Mouse (Mus musculus) midbrain, embryonic 14.5 days (tissue): ENCODE data around the gene Tox3. TPM values are rescaled to one million over a fixed set of nuclear protein-coding genes. Genes with fewer than 3 reads are reported as not detected.

Experiments
- ATAC-seq: fragments of 200-750 bp; cut with Nextera tagmentation; 2 replicates; pipeline ENCODE4 v1.8.0; 2017; ENCODE audit warnings: moderate number of reproducible peaks, moderate library complexity; ENCODE audit not compliant: low FRiP score, low TSS enrichment
- DNase-seq: peaks from one replicate; pipeline ENCODE4 v3.0.0-alpha.2; 2015
- H3K27ac ChIP-seq: fragments of 300-500 bp; sonication (generic); replicated peaks from 2 replicates; pipeline ENCODE4 v1.5.1; 2014; ENCODE audit warnings: mild to moderate bottlenecking, low read depth, low read length, moderate library complexity
- H3K27me3 ChIP-seq: fragments of 300-500 bp; sonication (generic); 2 replicates; pipeline ENCODE4 v1.6.1; 2014; ENCODE audit warnings: low read length, control low read depth, mixed read lengths; ENCODE audit not compliant: control insufficient read depth, insufficient read depth
- H3K36me3 ChIP-seq: fragments of 300-500 bp; sonication (generic); 2 replicates; pipeline ENCODE4 v1.6.1; 2014; ENCODE audit warnings: low read length, control low read depth; ENCODE audit not compliant: control insufficient read depth, insufficient read depth
- H3K4me1 ChIP-seq: fragments of 300-500 bp; sonication (generic); 2 replicates; pipeline ENCODE4 v1.6.1; 2014; ENCODE audit warnings: mild to moderate bottlenecking, antibody characterized with exemption, low read length, control low read depth; ENCODE audit not compliant: control insufficient read depth, insufficient read depth
- H3K4me2 ChIP-seq: fragments of 300-500 bp; sonication (generic); 2 replicates; pipeline ENCODE4 v1.6.1; 2014; ENCODE audit warnings: mild to moderate bottlenecking, low read length, moderate library complexity
- H3K4me3 ChIP-seq: fragments of 300-500 bp; sonication (generic); replicated peaks from 2 replicates; pipeline ENCODE4 v1.5.1; 2014; ENCODE audit warnings: low read depth, low read length
- H3K9ac ChIP-seq: fragments of 300-500 bp; sonication (generic); replicated peaks from 2 replicates; pipeline ENCODE4 v1.6.1; 2014; ENCODE audit warnings: mild to moderate bottlenecking, low read length, moderate library complexity
- H3K9me3 ChIP-seq: fragments of 300-500 bp; sonication (generic); 2 replicates; pipeline ENCODE4 v1.6.1; 2016; ENCODE audit warnings: low read length, control low read depth, mixed read lengths; ENCODE audit not compliant: control insufficient read depth
- WGBS: fragments of 180-500 bp; shearing (Covaris S2); extraction: QIAGEN DNeasy Blood & Tissue Kit; methylation state at CpG from one replicate; pipeline ENCODE4 v1.1.7; 2014; 5-methylcytosine and 5-hydroxymethylcytosine counted together
- polyA plus RNA-seq: library from polyadenylated mRNA; unstranded; fragments of >200 nt; fragmentation: Nextera tagmentation; extraction: Ambion mirVana; gene quantifications from 2 replicates; pipeline ENCODE4 v1.2.1, GENCODE M21; 2014

Gene Tox3
- 40.2 and 42.0 TPM in 2 replicates for polyA plus RNA-seq

DNA sequence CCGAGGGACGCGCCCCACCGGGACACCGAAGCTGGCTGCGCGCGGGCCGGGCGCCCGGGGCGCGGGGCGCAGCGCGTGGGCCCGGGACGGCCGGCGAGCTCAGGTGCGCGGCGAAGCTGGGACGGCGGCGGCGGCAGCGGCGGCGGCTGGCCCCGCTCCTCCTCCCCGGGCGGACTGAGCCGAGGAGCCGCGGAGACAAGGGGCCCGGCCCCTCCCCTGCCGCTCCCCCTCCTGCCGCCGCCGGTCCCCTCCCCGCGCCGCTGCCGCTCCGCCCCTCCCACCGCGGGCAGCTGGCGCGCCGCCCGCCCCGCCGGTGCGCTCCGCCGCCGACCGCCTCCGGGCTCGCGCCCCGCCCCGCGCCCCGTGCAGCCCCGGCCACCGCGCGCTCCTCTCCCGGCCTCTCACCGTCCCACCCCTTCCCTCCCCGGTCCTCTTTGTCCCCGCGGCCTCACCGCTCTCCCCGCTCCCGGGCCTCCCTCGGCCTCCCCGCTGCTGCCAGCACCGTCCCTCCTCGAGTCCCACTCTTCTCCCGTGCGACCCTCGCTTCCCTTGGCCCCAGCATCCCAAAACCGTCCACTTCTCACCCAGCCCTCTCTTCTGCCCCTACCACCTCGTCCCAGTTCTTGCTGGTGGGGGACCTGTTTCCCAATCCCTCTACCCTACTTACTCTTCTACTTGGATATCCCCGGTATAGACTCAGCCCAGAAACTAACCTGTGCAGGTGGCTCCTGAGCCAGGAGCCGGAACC is at the start of gene Tox3:
Tox3 (minus strand) TSS at position 166 of the 748 bp plus-strand sequence.
- no peaks in the 10 kb centered on the region for H3K9me3 ChIP-seq
- peak within 1 kb of the TSS; percentile 99 for H3K27ac ChIP-seq
- peaks cover 25% of the 10 kb centered on the region for H3K4me1 ChIP-seq
- WGBS = 2% methylated on average over 51 of the region's 89 CpGs
- peak within 1 kb of the TSS; percentile 86 for H3K4me2 ChIP-seq
- H3K4me3 ChIP-seq = peak within 1 kb of the TSS; percentile 85
- H3K36me3 ChIP-seq = no peaks in the 10 kb centered on the region
- H3K27me3 ChIP-seq = no peaks in the 10 kb centered on the region
- H3K9ac ChIP-seq = peak within 1 kb of the TSS; percentile 99
- ATAC-seq (peak; percentile 83), DNase-seq (peak; percentile 84)

DNA sequence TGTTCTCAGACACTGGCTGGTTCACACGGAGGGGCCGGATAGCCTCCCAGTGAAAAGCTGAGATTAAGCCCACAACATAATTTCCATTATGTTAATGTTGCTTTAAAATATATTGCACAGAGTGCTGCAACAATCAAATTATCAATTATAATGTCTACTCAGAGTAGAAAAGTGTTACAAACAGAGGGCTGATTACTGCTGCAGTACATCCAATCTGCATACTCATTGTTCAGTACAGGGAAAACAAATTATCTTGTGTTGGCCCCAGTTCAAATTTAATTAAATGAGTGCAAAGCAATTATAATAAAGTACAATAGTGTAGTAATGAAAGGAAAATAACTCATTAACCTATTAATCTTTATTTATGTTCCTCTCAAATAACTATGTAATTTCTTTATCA is 44.5 kb upstream of the Tox3 start:
- DNase-seq (peak; percentile 45), ATAC-seq (no peak)
- 46% methylated on average over 2 of the region's 2 CpGs for WGBS

DNA sequence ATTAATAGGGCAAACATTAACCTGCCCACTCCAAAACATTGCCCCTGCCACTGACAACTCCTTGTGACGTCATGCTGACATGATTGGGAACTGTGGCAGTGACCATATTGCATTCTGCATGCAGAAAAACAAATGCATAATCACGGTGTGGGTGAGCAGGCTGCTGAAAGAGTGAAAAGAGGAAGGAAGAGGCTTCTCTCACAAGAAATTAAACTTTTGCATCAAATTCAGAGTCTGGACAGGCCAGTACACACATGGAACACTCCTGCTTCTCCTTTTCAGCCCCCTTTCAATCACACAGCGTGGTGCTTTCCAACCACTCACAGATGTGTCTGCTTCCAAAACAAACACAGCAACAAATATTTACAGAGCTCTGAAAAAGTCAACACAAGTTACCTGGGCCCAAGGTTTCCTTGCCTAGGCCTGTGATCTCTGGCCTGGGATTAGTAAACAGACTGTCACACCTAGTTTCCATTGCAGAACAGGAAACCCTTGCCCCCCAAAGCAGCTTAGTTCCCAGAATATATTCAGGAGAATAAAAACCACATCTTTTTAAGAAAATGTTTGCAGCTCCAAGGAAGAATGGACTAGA is 43.4 kb upstream of the Tox3 start:
- 68% methylated on average over 3 of the region's 3 CpGs for WGBS
- no peak overlapping the region for H3K27ac ChIP-seq

More for the DNA sequence above, 44.5 kb upstream of the Tox3 start:
- Histone ChIP-seq H3K27me3 (0 out of 2 replicates have a peak, but pooled peaks cover 3% of the 10 kb centered on the region), H3K4me3 (no peak overlapping the region), H3K4me1 (peaks cover 4% of the 10 kb centered on the region; the same call in 1 of the 2 replicates), H3K27ac (no peak overlapping the region), H3K36me3 (no peaks in the 10 kb centered on the region), H3K9me3 (no peaks in the 10 kb centered on the region), H3K9ac (no peak overlapping the region), H3K4me2 (no peak overlapping the region)

DNA sequence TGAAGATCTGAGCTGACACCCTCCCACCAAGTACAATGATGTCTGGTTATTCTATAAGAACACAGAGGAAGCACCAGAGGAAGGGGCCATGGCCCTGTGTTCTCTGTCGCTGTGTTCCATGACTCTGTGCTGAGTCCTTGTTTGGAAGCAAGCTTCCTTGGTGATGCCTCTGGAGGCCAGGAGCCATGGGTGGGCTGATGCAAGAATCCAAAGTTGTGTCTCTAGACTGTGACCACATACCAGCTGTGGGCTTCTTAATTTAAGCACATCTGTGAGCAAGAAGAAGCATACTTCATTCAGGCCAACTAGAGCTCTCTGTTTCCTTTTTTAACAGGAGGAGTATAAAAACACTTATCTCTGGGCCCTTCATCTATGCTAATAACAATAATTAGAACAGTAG is 42.7 kb upstream of the Tox3 start:
- Histone ChIP-seq H3K4me2 (no peak overlapping the region), H3K9me3 (no peaks in the 10 kb centered on the region), H3K4me3 (no peak overlapping the region), H3K36me3 (no peaks in the 10 kb centered on the region), H3K4me1 (peaks cover 4% of the 10 kb centered on the region; the same call in 1 of the 2 replicates), H3K9ac (no peak overlapping the region), H3K27me3 (0 out of 2 replicates have a peak, but pooled peaks cover 3% of the 10 kb centered on the region), H3K27ac (no peak overlapping the region)
- ATAC-seq (no peak), DNase-seq (no peak)
- WGBS = 94% methylated on average over 1 of the region's 1 CpGs

More for the DNA sequence above, 43.4 kb upstream of the Tox3 start:
- H3K4me2 ChIP-seq = no peak overlapping the region
- H3K36me3 ChIP-seq = no peaks in the 10 kb centered on the region
- 0 out of 2 replicates have a peak, but pooled peaks cover 3% of the 10 kb centered on the region for H3K27me3 ChIP-seq
- ATAC-seq = no peak
- DNase-seq = no peak
- H3K9me3 ChIP-seq = no peaks in the 10 kb centered on the region
- H3K4me1 ChIP-seq = peaks cover 4% of the 10 kb centered on the region; the same call in 1 of the 2 replicates
- no peak overlapping the region for H3K4me3 ChIP-seq
- no peak overlapping the region for H3K9ac ChIP-seq

DNA sequence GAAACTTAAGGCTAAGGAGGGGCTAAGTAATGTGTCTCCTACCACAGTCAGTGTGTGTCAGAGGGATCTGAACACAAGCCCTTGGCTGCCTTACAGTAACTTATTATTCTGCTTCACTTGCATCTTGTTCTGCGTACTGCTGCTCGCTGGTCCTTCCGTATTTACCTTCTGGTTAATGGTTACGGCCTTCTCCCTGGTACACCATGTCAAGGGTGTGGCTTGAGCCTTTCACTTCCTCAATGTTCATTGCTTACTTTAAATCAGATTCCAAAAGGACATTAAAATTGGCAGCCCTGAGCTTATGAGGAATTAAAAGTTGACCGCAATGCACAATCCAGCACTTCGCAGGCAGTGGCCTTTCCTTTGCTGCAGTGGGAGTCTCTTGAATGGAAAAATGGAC is 30.9 kb upstream of the Tox3 start:
- WGBS = 92% methylated on average over 6 of the region's 6 CpGs
- Histone ChIP-seq H3K4me2 (no peak overlapping the region), H3K4me3 (no peak overlapping the region), H3K9ac (no peak overlapping the region), H3K27ac (no peak overlapping the region), H3K27me3 (no peaks in the 10 kb centered on the region), H3K9me3 (no peaks in the 10 kb centered on the region), H3K36me3 (no peaks in the 10 kb centered on the region), H3K4me1 (no peaks in the 10 kb centered on the region)
- no peak for DNase-seq
- no peak for ATAC-seq

- Histone ChIP-seq H3K4me3 (no peak overlapping the region), H3K27ac (no peak overlapping the region), H3K9me3 (no peaks in the 10 kb centered on the region), H3K9ac (no peak overlapping the region), H3K36me3 (no peaks in the 10 kb centered on the region), H3K27me3 (no peaks in the 10 kb centered on the region), H3K4me2 (no peak overlapping the region), H3K4me1 (no peaks in the 10 kb centered on the region)
- no peak for DNase-seq
- WGBS = 94% methylated on average over 3 of the region's 3 CpGs
- ATAC-seq = no peak
These were observed 29.9 kb upstream of the Tox3 start for GRCm38 (mm10) chr8:90378036-90378435.

DNA sequence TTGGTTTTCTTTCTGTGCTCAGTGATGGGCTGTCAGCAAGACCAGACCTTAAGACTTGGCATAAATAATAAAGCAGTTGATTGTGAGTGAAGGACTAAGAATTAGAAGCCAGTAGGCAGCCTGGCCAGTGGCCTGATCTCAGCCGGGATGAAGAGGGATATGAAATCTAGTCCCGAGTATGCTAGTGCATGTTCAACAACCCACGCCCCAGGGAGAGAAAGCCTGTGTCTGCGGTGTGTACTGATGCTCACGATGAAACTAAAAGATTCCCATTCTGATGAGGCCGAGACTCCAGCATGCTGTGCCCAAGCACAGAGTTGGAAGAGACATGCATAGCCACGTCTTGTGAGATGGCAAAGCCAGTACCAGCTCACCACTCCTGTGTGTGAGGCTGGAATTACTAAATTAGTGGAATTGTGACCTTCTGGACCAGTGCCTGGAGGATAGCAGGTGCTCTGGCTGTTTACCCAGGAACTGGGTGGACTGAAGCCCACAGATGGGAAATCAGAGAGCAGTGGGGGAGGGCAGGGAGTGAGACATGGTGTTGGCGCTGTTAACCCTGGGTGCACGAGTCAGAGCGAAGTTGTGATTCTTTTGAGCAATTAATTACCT is 23.6 kb upstream of the Tox3 start:
- Histone ChIP-seq H3K4me1 (no peaks in the 10 kb centered on the region), H3K36me3 (no peaks in the 10 kb centered on the region), H3K9me3 (no peaks in the 10 kb centered on the region), H3K4me3 (no peak overlapping the region), H3K4me2 (no peak overlapping the region), H3K9ac (no peak overlapping the region), H3K27me3 (no peaks in the 10 kb centered on the region), H3K27ac (no peak overlapping the region)
- WGBS = 80% methylated on average over 10 of the region's 10 CpGs
- DNase-seq (peak; percentile 19), ATAC-seq (no peak)

- ATAC-seq (no peak), DNase-seq (no peak)
- no peak overlapping the region for H3K4me2 ChIP-seq
- no peaks in the 10 kb centered on the region for H3K4me1 ChIP-seq
- no peaks in the 10 kb centered on the region for H3K9me3 ChIP-seq
- no peaks in the 10 kb centered on the region for H3K36me3 ChIP-seq
- H3K4me3 ChIP-seq = no peak overlapping the region
- no peaks in the 10 kb centered on the region for H3K27me3 ChIP-seq
- no peak overlapping the region for H3K27ac ChIP-seq
- 60% methylated on average over 3 of the region's 3 CpGs for WGBS
- H3K9ac ChIP-seq = no peak overlapping the region
These were observed 21.7 kb upstream of the Tox3 start for GRCm38 (mm10) chr8:90369876-90370275.
